Mouse (Mus musculus) megakaryocyte progenitor cell, adult 5-6 weeks (primary cell): Measurements from ENCODE around the gene Fetub. TPM values are rescaled to one million over a fixed set of nuclear protein-coding genes. Genes with fewer than 3 reads are reported as not detected.
A peak's percentile ranks its signal among the peaks of the same experiment; 100 is the strongest.
"Not testable (repeated sequence)": the region's sequence is repeated elsewhere in the genome, so short reads cannot be mapped to it uniquely, and the experiment has no call there.

Experiments used
- ATAC-seq: replicated peaks from 2 replicates; pipeline ENCODE4 v1.8.0; 2016; ENCODE audit warnings: mild to moderate bottlenecking, moderate TSS enrichment, inconsistent platforms; ENCODE audit not compliant: poor library complexity
- total RNA-seq, 2 experiments: library from RNA; stranded (forward) in 1 of 2; stranded (reverse) in 1 of 2; fragments of 157-497, 149-512 nt in 1 of 2; fragments of 200-1000 nt in 1 of 2; gene quantifications; 2 replicates each; pipeline versions ENCODE4 v1.2.3 to v1.2.4; 2015 to 2017

The Fetub gene
- total RNA-seq, 2 experiments from 2014 or later: not detected

GRCm38 (mm10) chr16:22901326-22901725, 16.8 kb upstream of the Fetub start:
- ATAC-seq: no peak

DNA sequence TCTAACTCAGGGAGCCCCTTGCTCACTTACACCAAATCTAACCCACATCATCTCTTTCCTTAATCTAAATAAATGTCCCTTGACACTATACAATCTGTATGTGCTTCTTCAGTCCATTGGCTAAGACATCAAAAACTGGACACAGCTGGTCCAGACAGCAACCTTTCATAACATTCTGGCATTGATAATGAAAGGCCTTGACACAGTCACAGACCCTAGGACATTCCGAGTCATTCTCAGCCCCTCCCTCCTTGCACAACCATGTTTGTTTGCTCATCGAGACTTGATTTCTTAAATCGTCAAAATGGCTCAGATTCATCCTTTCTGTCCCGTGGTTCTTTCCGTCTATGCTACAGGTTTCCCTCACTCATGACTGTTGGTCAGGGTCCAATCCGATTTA, 8.8 kb upstream of the Fetub start:
- no peak for ATAC-seq

DNA sequence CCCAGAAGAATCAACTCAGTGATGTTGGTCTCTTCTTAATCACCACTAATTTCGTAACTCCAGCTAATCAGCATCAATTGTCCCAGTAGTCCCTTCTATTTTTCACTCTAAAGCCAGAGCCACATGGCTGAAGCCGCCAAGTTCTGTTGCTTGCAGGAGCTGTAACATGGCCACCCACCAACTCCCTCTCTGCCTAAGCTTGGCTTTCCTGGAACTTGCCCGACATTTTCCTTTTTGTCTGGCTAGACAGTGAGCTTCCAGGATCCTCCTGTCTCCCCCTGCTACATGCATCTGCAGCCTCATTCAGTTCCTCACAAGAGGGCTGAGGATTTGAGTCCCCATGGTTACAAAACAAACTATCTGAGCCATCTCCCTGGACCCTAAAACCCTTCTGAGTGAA, 6.1 kb upstream of the Fetub start:
- no peak for ATAC-seq

GRCm38 (mm10) chr16:22912886-22913285, 5.2 kb upstream of the Fetub start:
- ATAC-seq: no peak

- ATAC-seq: no peak
These were observed 3.9 kb upstream of the Fetub start for GRCm38 (mm10) chr16:22914276-22914675.

GRCm38 (mm10) chr16:22918664-22919312, 654 bp downstream of the Fetub start:
- no peak for ATAC-seq

DNA sequence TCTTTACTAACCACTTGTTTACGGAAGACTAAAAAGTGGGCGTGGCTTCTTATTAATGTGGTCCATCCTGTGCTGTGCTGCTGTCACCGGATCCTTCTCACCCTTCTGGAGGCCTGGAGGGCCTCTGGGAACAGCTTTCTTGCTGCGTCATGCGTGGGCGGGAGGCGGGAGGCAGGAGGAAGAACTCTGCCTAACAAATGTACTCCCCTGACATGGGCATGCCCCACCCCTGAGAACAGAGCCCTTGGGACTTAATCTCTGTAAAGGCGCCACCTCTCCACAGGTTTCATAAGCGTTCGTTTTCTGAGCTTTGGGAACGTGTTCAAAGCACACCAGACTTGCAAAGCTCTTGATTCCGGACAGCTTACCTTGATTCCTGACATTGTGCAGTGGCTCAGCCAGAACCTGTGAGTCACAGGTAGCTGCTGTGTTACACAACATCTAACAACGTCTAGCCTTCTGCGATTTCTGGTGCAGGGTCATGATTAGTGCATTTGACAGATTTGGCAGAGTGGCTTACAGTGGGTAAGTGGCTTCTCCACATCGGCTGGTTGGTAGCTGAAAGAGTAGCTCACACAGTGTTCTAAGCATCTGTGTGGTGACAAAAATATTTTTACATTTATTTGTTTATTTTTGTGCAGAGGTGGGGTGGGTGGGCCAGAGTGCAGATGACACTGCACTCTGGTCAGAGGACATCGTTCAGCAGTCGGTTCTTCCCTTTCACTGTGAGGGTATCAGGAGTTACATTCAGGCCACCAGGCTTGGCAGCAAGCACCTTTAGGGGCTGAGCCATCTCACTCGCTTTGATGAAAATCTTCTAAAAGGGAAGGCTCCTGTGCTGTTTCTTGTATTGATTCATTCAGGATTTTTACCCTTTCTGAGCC, 2.1 kb downstream of the Fetub start:
- ATAC-seq: peak; percentile 65

GRCm38 (mm10) chr16:22921761-22922160, 3.6 kb downstream of the Fetub start:
- no peak for ATAC-seq

DNA sequence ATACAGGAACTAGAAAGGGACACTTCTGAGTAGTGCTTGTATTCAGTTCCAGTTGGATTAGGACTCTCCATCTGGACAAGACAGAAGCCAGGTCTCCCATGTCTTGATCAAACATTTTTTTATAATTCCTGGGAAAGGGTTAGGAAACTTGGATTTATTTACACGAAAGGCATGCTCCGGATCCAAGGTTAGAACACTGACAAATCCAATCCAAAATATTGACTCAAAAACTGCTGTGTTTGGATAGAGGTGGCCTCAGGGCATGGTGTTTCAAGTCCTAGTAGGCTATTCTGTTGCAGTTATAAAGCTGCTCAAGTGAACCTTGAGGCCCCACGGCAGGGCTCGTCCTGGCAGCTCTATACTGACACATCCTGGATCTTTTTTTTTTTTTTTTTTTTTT, 4.3 kb downstream of the Fetub start:
- ATAC-seq: no peak

- no peak for ATAC-seq
These were observed 11.4 kb downstream of the Fetub start for GRCm38 (mm10) chr16:22929575-22929974.

DNA sequence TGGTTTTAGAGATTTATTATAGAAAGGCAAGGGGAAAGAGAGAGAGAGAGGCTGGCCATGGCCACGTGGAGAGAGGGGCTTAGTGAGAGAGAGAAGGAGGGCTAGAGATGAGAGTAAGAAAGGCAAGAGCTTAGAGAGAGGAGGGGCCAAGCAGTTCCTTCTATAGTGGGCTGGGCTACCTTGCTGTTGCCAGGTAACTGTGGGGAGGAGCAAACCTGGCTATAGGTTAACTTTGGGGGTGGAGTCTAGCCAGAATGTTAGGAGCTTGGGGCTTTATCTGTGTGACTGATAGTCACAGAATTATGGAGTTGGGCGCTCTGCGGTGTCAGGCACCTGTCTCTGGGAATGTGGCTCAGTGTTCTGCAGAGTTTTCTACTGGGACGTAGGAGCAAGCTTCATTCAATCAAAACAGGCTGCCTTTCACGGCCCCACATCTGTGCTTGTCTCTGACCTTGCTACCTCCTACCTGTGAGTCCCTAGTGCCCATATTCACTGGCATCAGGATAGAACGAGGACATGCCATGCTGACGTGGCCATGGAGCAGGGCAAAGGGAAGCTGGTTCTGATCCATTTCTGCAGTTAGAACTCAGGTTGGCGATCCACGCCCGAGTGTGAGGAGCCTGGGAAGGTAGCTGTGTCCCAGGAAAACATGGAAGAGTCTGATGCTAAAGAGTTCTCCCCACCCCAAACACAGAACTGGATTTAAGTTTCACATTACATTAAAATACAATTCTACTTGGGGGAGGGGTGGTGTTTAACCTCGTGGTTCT, 13.5 kb downstream of the Fetub start:
- ATAC-seq: no peak

- no peak for ATAC-seq
These were observed 19.5 kb downstream of the Fetub start for GRCm38 (mm10) chr16:22937631-22938030.

DNA sequence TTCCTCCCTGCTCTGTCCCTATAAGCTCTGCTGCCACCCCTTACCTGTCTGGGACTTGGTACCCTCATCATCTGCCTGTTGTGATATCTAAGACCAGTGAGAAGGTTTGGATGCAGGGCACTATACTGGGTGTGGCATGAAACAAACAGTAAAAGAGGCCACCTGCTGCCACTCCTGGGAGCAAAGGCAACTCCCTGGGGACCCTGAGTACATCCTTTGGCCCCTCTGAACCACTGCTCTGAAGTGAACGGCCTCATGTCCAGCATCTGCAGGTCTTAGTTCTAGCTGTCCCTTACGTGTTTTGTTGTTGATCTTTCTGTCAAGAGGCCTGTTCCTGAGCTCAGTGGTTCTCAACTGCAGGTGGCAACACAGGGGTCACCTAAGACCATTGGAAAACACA, 20.4 kb downstream of the Fetub start:
- ATAC-seq: no peak

GRCm38 (mm10) chr16:22939120-22939695, 21.1 kb downstream of the Fetub start:
- no peak for ATAC-seq

DNA sequence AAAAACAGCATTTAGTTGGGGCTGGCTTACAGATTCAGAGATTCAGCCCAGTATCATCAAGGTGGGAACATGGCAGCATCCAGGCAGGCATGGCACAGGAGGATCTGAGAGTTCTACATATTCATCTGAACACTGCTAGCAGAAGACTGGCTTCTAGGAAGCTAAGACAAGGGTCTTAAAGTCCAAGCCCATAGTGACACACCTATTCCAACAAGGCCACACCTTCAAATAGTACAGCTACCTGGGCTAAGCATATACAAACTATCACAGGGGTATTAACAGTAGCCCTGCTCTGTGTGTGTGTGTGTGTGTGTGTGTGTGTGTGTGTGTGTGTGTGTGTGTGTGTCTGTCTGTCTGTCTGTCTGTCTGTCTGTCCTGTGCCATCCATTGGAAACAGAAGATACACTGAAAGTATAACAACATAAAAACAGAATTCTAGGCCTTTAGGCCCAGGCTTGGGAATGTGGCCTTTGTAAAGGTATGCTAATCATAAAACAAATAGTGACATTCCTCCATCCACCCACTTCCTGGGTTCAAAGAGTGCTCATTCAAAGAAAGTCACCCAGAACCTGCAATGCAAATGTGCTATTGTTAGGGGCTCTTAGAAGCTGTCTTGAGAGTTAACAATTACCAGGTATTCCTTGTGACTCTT, 23.8 kb downstream of the Fetub start:
- ATAC-seq: not testable (repeated sequence)

DNA sequence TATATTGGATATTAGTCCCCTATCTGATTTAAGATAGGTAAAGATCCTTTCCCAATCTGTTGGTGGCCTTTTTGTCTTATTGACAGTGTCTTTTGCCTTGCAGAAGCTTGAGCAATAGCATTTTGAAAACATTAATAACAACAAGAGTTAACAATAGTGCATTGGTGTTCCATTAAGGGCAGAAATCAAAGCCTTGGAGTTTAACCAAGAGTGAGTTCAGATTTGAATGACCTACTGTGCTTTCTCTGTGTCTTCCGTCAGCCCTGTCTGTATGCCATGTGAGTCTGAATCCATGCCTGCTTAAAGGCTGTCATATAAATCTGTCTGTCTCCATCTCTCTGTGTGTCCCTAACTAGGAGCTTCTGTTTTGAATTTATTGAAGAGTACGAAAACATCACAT, 29.2 kb downstream of the Fetub start:
- no peak for ATAC-seq

DNA sequence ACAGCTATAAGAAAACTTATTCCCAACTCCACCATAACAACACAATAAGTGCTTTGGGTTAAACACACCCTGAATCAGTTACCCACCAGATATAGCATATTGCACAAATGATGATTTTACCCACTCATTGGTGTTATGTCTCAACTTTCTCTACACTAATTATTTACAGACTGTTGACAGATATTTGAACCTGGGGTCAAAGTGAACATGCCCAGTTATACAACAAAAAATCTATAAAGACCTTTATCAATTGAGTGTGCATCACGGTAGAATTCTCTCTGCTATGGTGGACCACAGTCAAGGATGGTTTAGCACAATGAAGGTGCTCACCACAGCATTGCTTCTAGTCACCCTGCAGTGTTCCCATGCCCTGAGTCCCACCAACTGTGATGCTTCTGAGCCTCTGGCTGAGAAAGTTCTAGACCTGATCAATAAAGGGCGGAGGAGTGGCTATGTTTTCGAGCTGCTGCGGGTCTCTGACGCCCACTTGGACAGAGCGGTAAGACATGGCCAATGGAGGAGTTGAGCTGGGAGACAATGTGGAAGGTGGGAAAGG, 32.8 kb downstream of the Fetub start, which contains the start of gene Hrg:
TSS of gene Hrg (plus strand) at position 233 of the 556 bp plus-strand sequence.
- no peak for ATAC-seq

GRCm38 (mm10) chr16:22953069-22953468, 34.9 kb downstream of the Fetub start:
- ATAC-seq: no peak

- ATAC-seq: no peak
These were observed 37.4 kb downstream of the Fetub start for GRCm38 (mm10) chr16:22955397-22956084.

DNA sequence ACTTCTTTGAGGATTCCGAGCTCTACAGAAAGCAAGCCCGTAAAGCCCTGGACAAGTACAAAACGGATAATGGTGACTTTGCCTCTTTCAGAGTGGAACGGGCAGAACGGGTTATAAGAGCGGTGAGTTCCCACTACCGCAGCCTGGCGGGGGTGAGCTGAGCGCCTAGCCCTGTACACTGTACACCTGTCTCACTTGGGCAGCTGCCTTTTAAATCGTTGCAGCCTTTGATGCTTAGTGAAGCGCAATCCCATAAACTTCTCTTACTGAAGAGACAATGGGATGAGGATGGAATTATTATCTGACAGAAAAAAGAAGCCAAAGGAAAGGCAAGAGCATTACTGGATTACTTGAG, 37.9 kb downstream of the Fetub start:
- ATAC-seq: no peak
